Mouse (Mus musculus) lung, adult 2 months (tissue): ENCODE results near the gene Tnni3. TPM values are rescaled to one million over a fixed set of nuclear protein-coding genes. Genes with fewer than 3 reads are reported as not detected.

Experiments
- DNase-seq: peaks from one replicate; pipeline ENCODE4 v3.0.0; 2022
- H3K4me1 ChIP-seq: fragments of 200-500 bp; 2 replicates; pipeline ENCODE4 v1.6.1; 2011; ENCODE audit warnings: low read length; ENCODE audit not compliant: control insufficient read depth, insufficient read depth
- H3K4me3 ChIP-seq: fragments of 200-500 bp; replicated peaks from 2 replicates; pipeline ENCODE3; 2011; ENCODE audit warnings: low read depth, mild to moderate bottlenecking, control low read depth, low read length; ENCODE audit errors: extremely low read depth
- CTCF ChIP-seq: fragments of 200-500 bp; IDR thresholded peaks from 2 replicates; pipeline ENCODE4 v1.5.1; 2011; ENCODE audit warnings: mild to moderate bottlenecking, low read length, control low read depth; ENCODE audit not compliant: insufficient read depth
- POLR2A ChIP-seq: fragments of 200-500 bp; IDR thresholded peaks from 2 replicates; pipeline ENCODE4 v1.6.1; 2011; ENCODE audit warnings: low read depth, mild to moderate bottlenecking, control low read depth, low read length, borderline replicate concordance; ENCODE audit errors: extremely low read depth
- WGBS: fragments of 180-500 bp; shearing (Covaris S2); methylation state at CpG from one replicate; pipeline ENCODE4 v1.1.7; 2018; 5-methylcytosine and 5-hydroxymethylcytosine counted together
- polyA plus RNA-seq: library from polyadenylated mRNA; depleted of rRNA; stranded (reverse); fragments of >200 nt; gene quantifications from 2 replicates; pipeline ENCODE4 v1.2.3, GENCODE M21; 2012; rRNA removed

The Tnni3 gene
- polyA plus RNA-seq, 1 experiment, result 428 TPM

- TF ChIP-seq CTCF (no peak), POLR2A (no peak)
- WGBS, result 16% methylated on average over 16 of the region's 16 CpGs
- H3K4me3 ChIP-seq, result peak overlapping the region; percentile 33
- peaks cover 4% of the 10 kb centered on the region; the same call in 1 of the 2 replicates for H3K4me1 ChIP-seq
- no peak for DNase-seq
Observed at GRCm38 (mm10) chr7:4478796-4479291, 45.2 kb downstream of the Tnni3 start.

DNA sequence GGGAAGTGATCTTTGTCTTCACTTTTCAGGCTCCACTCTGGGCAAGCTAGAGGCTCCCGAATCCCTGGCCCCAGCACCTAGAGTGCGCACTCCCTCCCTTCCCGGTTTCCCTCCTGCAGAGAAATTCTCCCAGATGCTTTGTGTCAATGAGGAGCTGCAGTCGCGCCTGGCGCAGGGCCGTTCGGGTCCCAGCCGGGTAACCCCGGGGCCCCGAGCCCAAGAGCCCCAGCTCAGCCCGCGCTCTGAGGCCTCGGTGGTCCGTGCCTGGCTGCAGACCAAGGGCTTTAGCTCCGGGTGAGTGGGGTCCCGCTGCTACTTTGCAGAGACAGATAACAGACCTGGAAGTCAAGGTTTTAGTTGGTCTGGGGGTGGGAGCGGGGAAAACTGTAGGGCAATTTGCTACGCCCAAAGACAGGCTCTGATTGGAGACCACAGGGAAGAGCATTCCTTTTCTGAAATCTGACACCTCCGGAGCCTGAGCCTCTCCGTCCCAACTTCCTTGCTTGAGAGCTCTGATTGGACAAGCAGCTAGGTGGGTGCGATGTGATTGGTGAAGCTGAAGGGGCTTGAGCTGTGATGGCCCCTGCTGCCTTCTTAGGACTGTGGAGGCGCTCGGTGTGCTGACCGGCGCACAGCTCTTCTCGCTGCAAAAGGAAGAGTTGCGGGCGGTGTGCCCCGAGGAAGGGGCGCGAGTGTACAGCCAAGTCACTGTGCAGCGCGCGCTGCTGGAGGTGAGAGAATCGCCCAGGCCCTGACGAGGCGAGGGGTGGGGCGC lies 45.8 kb downstream of the Tnni3 start:
- peak; percentile 61 for DNase-seq
- Histone ChIP-seq H3K4me3 (peak overlapping the region; percentile 33), H3K4me1 (peaks cover 4% of the 10 kb centered on the region; the same call in 1 of the 2 replicates)
- WGBS, result 7% methylated on average over 39 of the region's 39 CpGs
- TF ChIP-seq CTCF, result no peak
- TF ChIP-seq POLR2A, result peak; percentile 55; the same call in 1 of the 2 replicates

GRCm38 (mm10) chr7:4473940-4474339 lies 50.1 kb downstream of the Tnni3 start:
- 40% methylated on average over 19 of the region's 19 CpGs for WGBS
- Histone ChIP-seq H3K4me3 (no peak overlapping the region), H3K4me1 (peaks cover 13% of the 10 kb centered on the region)
- TF ChIP-seq POLR2A (no peak), CTCF (no peak)
- DNase-seq, result no peak

GRCm38 (mm10) chr7:4471179-4471555 lies 52.9 kb downstream of the Tnni3 start:
- WGBS, result 13% methylated on average over 24 of the region's 24 CpGs
- H3K4me3 ChIP-seq, result peak overlapping the region; percentile 52
- peak; percentile 75 for DNase-seq
- H3K4me1 ChIP-seq, result peaks cover 11% of the 10 kb centered on the region
- TF ChIP-seq POLR2A (peak; percentile 22; the same call in 1 of the 2 replicates), CTCF (peak; percentile 64)

GRCm38 (mm10) chr7:4470275-4471178 lies 53.5 kb downstream of the Tnni3 start:
- H3K4me3 ChIP-seq, result peak overlapping the region; percentile 52
- no peak for TF ChIP-seq POLR2A
- no peak for TF ChIP-seq CTCF
- peaks cover 11% of the 10 kb centered on the region for H3K4me1 ChIP-seq
- peak; percentile 63 for DNase-seq
- WGBS, result 11% methylated on average over 35 of the region's 35 CpGs

Other genes starting within 250 kb of the Tnni3 start
- 1.7 and 2.5 TPM in 2 replicates for gene Ncr1, start 186.5 kb downstream of the Tnni3 start, polyA plus RNA-seq
- gene Gp6, start 126.5 kb downstream of the Tnni3 start, polyA plus RNA-seq, result 0.41 and 0.49 TPM in 2 replicates
- 12.8 and 16.4 TPM in 2 replicates for gene Rdh13, start 78.6 kb downstream of the Tnni3 start, polyA plus RNA-seq
- 32.7 and 44.8 TPM in 2 replicates for gene Eps8l1, start 63.6 kb downstream of the Tnni3 start, polyA plus RNA-seq
- gene Ppp1r12c, start 22.5 kb downstream of the Tnni3 start, polyA plus RNA-seq, result 92.3 and 108 TPM in 2 replicates
- 0.81 and 0.89 TPM in 2 replicates for gene Tnnt1, start 7.8 kb downstream of the Tnni3 start, polyA plus RNA-seq
- gene Dnaaf3, start 8.2 kb upstream of the Tnni3 start, polyA plus RNA-seq, result 16.1 and 17.8 TPM in 2 replicates
- gene Syt5, start 23.3 kb upstream of the Tnni3 start, polyA plus RNA-seq, result 12.6 and 13.8 TPM in 2 replicates
- gene Ptprh, start 79.8 kb upstream of the Tnni3 start, polyA plus RNA-seq, result 0.08 and 0.14 TPM in 2 replicates
- gene Tmem86b, start 107.2 kb upstream of the Tnni3 start, polyA plus RNA-seq, result 10.1 and 14.6 TPM in 2 replicates
- 99.0 and 112 TPM in 2 replicates for gene Ppp6r1, start 134.8 kb upstream of the Tnni3 start, polyA plus RNA-seq
- 38.8 and 39.6 TPM in 2 replicates for gene Hspbp1, start 160.8 kb upstream of the Tnni3 start, polyA plus RNA-seq
- gene Brsk1, start 166.4 kb upstream of the Tnni3 start, polyA plus RNA-seq, result 4.1 and 4.9 TPM in 2 replicates
- gene Tmem150b, start 201.0 kb upstream of the Tnni3 start, polyA plus RNA-seq, result 3.2 and 3.8 TPM in 2 replicates
- gene Kmt5c, start 215.9 kb upstream of the Tnni3 start, polyA plus RNA-seq, result 92.5 and 104 TPM in 2 replicates
- 52.7 and 87.5 TPM in 2 replicates for gene Cox6b2, start 228.9 kb upstream of the Tnni3 start, polyA plus RNA-seq
- not detected in 2 replicates for gene Fam71e2, start 247.1 kb upstream of the Tnni3 start, polyA plus RNA-seq